Mouse (Mus musculus): ENCODE results near the gene Brd4. TPM values are rescaled to one million over a fixed set of nuclear protein-coding genes. Genes with fewer than 3 reads are reported as not detected.
A peak's percentile ranks its signal among the peaks of the same experiment; 100 is the strongest.
"Not testable (repeated sequence)": the region's sequence is repeated elsewhere in the genome, so short reads cannot be mapped to it uniquely, and the experiment has no call there.

Brd4 gene
- total RNA-seq, 2 experiments from 2014 or later = 121 to 138 TPM

DNA sequence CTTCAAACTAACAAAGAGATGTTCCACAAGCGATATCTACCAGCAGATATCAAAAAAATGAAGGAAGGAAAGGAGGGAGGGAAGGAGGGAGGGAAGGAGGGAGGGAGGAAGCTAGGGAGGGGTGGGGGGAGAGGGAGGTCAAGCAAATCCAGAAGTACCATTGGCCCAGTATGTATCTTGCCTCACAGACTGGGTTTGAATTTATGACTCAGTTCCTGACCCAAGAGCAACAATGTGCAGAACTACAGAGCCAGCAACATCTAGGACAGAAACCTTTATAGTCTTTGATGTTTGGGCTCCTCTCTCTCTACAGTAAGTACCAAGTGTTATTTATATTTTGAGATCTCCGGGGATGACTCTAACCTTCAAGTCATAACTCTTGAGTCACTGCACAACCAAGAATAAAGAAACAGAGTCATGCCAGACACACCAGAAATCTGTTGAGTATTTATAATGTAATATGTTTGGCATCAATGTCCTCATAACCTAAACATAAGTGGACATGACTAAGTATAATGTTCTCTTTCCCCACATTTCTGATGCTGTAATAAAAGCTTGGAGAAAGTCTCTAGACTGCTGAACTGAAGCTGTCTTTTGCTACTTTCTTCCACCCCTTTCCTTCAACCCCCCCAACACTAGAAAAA, 32.6 kb downstream of the Brd4 start:
- intact Hi-C loops (cut with DNase I) = no loop called here
- Histone ChIP-seq H3K27ac (no peak overlapping the region), H3K4me3 (no peak overlapping the region)
- DNase-seq (ENCODE audit: extremely low spot score in 1 of 2, low spot score in 2 of 2) = no peak
- TF ChIP-seq CTCF (IDR thresholded peaks at IDR 0.05) = no peak

DNA sequence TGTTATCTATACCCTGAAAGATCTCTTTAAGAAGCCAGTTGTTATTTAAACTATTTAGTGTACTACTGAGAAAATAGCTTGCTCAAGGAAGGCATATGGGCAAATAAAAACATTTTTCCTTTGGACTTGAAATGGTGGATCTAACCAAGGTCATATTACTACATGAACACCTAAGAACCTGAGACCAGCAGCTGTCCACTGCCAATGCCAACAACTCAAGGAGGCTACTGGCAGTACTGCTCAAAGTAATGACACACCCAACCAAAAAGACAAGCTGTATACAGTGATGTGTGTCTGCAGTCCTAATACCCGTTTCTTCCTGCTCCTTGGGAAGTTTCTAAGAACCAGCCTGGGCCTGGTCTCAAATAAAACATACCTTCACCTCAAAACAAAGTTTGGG, 34.5 kb downstream of the Brd4 start:
- DNase-seq (ENCODE audit: extremely low spot score in 1 of 2, low spot score in 2 of 2) = no peak
- Histone ChIP-seq H3K4me3 (no peak overlapping the region), H3K27ac (no peak overlapping the region)
- TF ChIP-seq CTCF (IDR thresholded peaks at IDR 0.05) = no peak
- intact Hi-C loops (cut with DNase I) = no loop called here

GRCm38 (mm10) chr17:32248192-32248591, 36.3 kb downstream of the Brd4 start:
- Histone ChIP-seq H3K4me3 (no peak overlapping the region), H3K27ac (no peak overlapping the region)
- intact Hi-C loops (cut with DNase I) = no loop called here
- no peak for DNase-seq (ENCODE audit: extremely low spot score in 1 of 2, low spot score in 2 of 2)
- TF ChIP-seq CTCF (IDR thresholded peaks at IDR 0.05) = no peak

DNA sequence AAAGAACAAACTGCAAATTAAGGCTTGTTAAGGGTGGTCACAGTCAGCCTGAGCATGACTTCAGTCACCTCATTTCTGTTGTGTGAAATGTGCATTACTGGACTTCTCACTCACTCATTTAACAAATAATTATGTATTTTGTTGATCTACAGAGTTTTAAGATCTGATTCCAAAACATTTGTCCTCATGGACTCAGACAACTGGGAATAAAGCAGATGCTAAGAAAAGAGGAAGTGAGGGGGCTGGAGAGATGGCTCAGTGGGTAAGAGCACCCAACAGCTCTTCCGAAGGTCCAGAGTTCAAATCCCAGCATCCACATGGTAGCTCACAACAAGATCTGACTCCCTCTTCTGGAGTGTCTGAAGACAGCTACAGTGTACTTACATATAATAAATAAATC, 36.9 kb downstream of the Brd4 start:
- Histone ChIP-seq H3K4me3 (no peak overlapping the region), H3K27ac (no peak overlapping the region)
- intact Hi-C loops (cut with DNase I) = no loop called here
- no peak for TF ChIP-seq CTCF (IDR thresholded peaks at IDR 0.05)
- no peak for DNase-seq (ENCODE audit: extremely low spot score in 1 of 2, low spot score in 2 of 2)

DNA sequence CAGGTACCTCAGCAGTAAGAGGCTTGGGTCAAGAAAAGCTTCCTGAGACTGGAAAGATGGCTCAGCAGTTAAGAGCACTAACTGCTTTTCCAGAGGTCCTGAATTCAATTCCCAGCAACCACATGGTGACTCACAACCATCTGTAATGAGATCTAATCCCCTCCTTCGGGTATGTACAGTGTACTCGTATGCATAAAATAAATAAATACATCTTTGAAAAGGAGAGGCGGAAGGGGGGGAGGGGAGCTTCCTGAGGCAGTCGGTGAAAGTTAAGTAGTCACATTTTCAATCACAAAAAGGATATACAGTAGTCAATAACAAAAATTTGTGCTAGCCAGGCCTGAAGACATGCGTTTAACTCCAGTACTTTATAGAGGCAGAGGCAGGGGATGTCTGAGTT, 38.4 kb downstream of the Brd4 start:
- H3K4me3 ChIP-seq = no peak overlapping the region
- no peak for TF ChIP-seq CTCF (IDR thresholded peaks at IDR 0.05)
- DNase-seq (ENCODE audit: extremely low spot score in 1 of 2, low spot score in 2 of 2) = no peak
- intact Hi-C loops (cut with DNase I) = no loop called here
- H3K27ac ChIP-seq = no peak overlapping the region

DNA sequence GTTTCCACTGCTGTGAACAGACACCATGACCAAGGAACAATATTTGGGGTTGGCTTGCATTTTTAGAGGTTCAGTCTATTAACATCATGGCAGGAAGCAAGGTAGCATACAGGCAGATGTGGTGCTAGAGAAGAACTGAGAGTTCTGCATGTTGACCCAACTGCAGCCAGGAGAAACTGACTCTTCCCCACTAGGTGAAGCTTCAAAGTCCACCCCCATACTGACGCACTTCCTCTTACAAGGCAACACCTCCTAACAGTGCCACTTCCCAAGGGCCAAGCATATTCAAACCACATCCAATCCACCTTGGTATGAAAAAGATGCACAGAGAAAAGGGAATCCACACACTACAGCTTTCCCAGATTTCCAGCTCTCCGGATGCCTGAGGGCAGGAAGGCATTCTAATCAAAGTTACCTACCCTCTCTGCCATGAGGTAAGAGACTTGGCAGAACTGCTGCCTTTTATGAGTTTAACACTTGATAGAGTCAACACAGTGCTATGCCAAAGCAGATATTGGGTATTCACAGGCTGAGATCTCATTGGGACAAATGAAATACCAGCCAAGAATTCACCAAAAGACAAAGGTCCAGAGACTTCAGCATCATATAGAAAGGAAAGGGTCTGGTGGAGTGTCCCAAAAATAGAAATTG, 43.5 kb downstream of the Brd4 start:
- TF ChIP-seq CTCF (IDR thresholded peaks at IDR 0.05) = no peak
- no peak for DNase-seq (ENCODE audit: extremely low spot score in 1 of 2, low spot score in 2 of 2)
- Histone ChIP-seq H3K27ac (no peak overlapping the region), H3K4me3 (no peak overlapping the region)
- intact Hi-C loops (cut with DNase I) = no loop called here

GRCm38 (mm10) chr17:32238589-32238988, 45.9 kb downstream of the Brd4 start:
- intact Hi-C loops (cut with DNase I) = loop anchor here (5.0 kb wide), 1 partner anchor 44 kb away; the partner anchor contains the start of gene Brd4
- Histone ChIP-seq H3K4me3 (no peak overlapping the region), H3K27ac (no peak overlapping the region)
- no peak for DNase-seq (ENCODE audit: extremely low spot score in 1 of 2, low spot score in 2 of 2)
- TF ChIP-seq CTCF (IDR thresholded peaks at IDR 0.05) = no peak

- no peak overlapping the region for H3K4me3 ChIP-seq
- intact Hi-C loops (cut with DNase I) = loop anchor here (5.0 kb wide), 1 partner anchor 47 kb away; the partner anchor contains the start of gene Brd4
- DNase-seq (ENCODE audit: extremely low spot score in 1 of 2, low spot score in 2 of 2) = peak; percentile 36 to 37
- no peak for TF ChIP-seq CTCF (IDR thresholded peaks at IDR 0.05)
- no peak overlapping the region for H3K27ac ChIP-seq
These were observed 48.9 kb downstream of the Brd4 start for GRCm38 (mm10) chr17:32235534-32236191.

GRCm38 (mm10) chr17:32233174-32233573, 51.3 kb downstream of the Brd4 start:
- Histone ChIP-seq H3K27ac (no peak overlapping the region), H3K4me3 (no peak overlapping the region)
- DNase-seq (ENCODE audit: extremely low spot score in 1 of 2, low spot score in 2 of 2) = no peak
- intact Hi-C loops (cut with DNase I) = no loop called here
- TF ChIP-seq CTCF (IDR thresholded peaks at IDR 0.05) = no peak

DNA sequence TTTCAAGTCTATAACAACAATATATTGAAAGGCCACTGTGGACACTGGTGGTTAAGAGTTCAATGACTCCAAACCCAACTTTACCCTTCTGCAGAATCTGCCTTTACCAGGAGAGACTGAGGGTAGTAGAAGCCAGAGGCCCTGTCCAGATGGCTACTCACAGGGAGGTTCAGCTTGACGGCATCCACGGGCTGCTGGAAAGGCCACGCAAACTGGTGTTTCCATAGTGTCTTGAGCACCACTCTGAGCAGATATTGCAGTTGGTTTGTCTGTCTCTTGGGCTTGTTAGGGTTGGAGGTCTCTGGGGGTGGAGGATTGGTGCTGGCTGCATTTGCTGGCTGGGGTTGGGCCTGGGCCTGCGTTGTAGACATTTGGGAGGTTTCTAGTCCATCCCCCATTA, 55.3 kb downstream of the Brd4 start:
- no peak overlapping the region for H3K4me3 ChIP-seq
- intact Hi-C loops (cut with DNase I) = no loop called here
- DNase-seq (ENCODE audit: extremely low spot score in 1 of 2, low spot score in 2 of 2) = no peak
- H3K27ac ChIP-seq = no peak overlapping the region
- TF ChIP-seq CTCF (IDR thresholded peaks at IDR 0.05) = no peak

DNA sequence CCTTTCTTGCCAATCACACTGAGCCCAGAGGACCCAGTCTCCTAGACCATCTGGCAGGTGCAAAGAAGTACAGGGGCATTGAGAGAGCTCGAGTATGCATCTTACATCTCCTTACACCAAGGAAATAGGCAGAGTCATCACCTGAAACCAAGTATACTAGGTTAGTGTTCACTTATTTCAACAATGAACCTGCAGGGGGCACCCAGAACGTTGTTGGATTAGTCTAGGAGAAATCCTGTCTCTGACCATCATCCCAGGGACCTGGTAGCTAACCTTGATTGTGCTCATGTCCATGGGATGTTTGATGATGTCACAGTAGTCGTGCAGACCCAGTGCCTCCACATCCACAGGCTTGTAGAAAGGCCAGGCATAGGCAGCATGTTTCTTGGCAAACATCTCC, 63.6 kb downstream of the Brd4 start:
- no peak overlapping the region for H3K4me3 ChIP-seq
- peak; percentile 29 for TF ChIP-seq CTCF (IDR thresholded peaks at IDR 0.05)
- no peak for DNase-seq (ENCODE audit: extremely low spot score in 1 of 2, low spot score in 2 of 2)
- H3K27ac ChIP-seq = no peak overlapping the region
- intact Hi-C loops (cut with DNase I) = no loop called here

GRCm38 (mm10) chr17:32215587-32215986, 68.9 kb downstream of the Brd4 start:
- peak; percentile 53 for TF ChIP-seq CTCF (IDR thresholded peaks at IDR 0.05)
- H3K27ac ChIP-seq; H3K4me3 ChIP-seq; intact Hi-C loops (cut with DNase I); DNase-seq (ENCODE audit: extremely low spot score in 1 of 2, low spot score in 2 of 2): not testable (repeated sequence)

DNA sequence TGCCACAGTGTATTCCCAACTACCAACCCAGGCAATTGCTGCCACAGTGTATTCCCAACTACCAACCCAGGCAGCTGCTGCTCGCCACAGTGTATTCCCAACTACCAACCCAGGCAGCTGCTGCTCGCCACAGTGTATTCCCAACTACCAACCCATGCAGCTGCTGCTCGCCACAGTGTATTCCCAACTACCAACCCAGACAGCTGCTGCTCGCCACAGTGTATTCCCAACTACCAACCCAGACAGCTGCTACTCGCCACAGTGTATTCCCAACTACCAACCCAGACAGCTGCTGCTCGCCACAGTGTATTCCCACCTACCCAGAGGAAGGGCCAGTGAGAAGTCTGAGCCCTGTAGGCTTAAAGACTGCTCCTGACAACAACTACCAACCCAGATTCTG, 73.0 kb downstream of the Brd4 start:
- H3K4me3 ChIP-seq; DNase-seq (ENCODE audit: extremely low spot score in 1 of 2, low spot score in 2 of 2); H3K27ac ChIP-seq: not testable (repeated sequence)
- intact Hi-C loops (cut with DNase I) = loop anchor here (5.0 kb wide), 1 partner anchor 184 kb away; no protein-coding TSS in a partner anchor

Measured in left cerebral cortex, adult 2 months (tissue).